Mouse (Mus musculus): Measurements from ENCODE around the gene Prm2. TPM values are rescaled to one million over a fixed set of nuclear protein-coding genes. Genes with fewer than 3 reads are reported as not detected.

Prm2 gene
- total and polyA plus RNA-seq, 3 experiments, result 5.7 TPM; not detected in 2

- intact Hi-C loops (cut with DNase I), result no loop called here
- no peak overlapping the region for H3K4me3 ChIP-seq
- H3K27ac ChIP-seq, result no peak overlapping the region
- H3K27me3 ChIP-seq (ENCODE audit: control insufficient read depth, insufficient read depth, low read length), result no peaks in the 10 kb centered on the region
- H3K9ac ChIP-seq (ENCODE audit: low read depth, low read length), result no peak overlapping the region
- no peaks in the 10 kb centered on the region for H3K79me2 ChIP-seq (replicated peaks; ENCODE audit: control insufficient read depth, insufficient read depth, low read length)
- H3K4me1 ChIP-seq (ENCODE audit: control insufficient read depth, insufficient read depth, low read length), result no peaks in the 10 kb centered on the region; the same call in 1 of the 2 replicates
- no peak for DNase-seq
- TF ChIP-seq CTCF (IDR thresholded peaks at IDR 0.05) (0 out of 2 replicates have a peak, but pooled peaks have one; percentile 12), POLR2A (IDR thresholded peaks at IDR 0.05; ENCODE audit: insufficient read depth, low read depth, low read length) (no peak), EP300 (IDR thresholded peaks at IDR 0.05; ENCODE audit: insufficient read depth, low read depth, low read length) (no peak)
- no peaks in the 10 kb centered on the region for H3K36me3 ChIP-seq (ENCODE audit: control insufficient read depth, insufficient read depth, low read length)
- WGBS, result 42% methylated on average over 4 of the region's 4 CpGs
Observed at GRCm38 (mm10) chr16:10770531-10771325, 25.2 kb downstream of the Prm2 start.

GRCm38 (mm10) chr16:10769661-10770060 lies 26.3 kb downstream of the Prm2 start:
- Histone ChIP-seq H3K79me2 (replicated peaks; ENCODE audit: control insufficient read depth, insufficient read depth, low read length) (no peaks in the 10 kb centered on the region), H3K27me3 (ENCODE audit: control insufficient read depth, insufficient read depth, low read length) (no peaks in the 10 kb centered on the region), H3K36me3 (ENCODE audit: control insufficient read depth, insufficient read depth, low read length) (no peaks in the 10 kb centered on the region), H3K9ac (ENCODE audit: low read depth, low read length) (no peak overlapping the region), H3K27ac (no peak overlapping the region), H3K4me3 (no peak overlapping the region), H3K4me1 (ENCODE audit: control insufficient read depth, insufficient read depth, low read length) (no peaks in the 10 kb centered on the region; the same call in 1 of the 2 replicates)
- intact Hi-C loops (cut with DNase I), result no loop called here
- TF ChIP-seq POLR2A (IDR thresholded peaks at IDR 0.05; ENCODE audit: insufficient read depth, low read depth, low read length), result no peak
- no peak for TF ChIP-seq CTCF (IDR thresholded peaks at IDR 0.05)
- no peak for TF ChIP-seq EP300 (IDR thresholded peaks at IDR 0.05; ENCODE audit: insufficient read depth, low read depth, low read length)
- WGBS, result 39% methylated on average over 2 of the region's 2 CpGs
- no peak for DNase-seq

- Histone ChIP-seq H3K79me2 (replicated peaks; ENCODE audit: control insufficient read depth, insufficient read depth, low read length) (no peaks in the 10 kb centered on the region), H3K27ac (no peak overlapping the region), H3K4me1 (ENCODE audit: control insufficient read depth, insufficient read depth, low read length) (no peaks in the 10 kb centered on the region; the same call in 1 of the 2 replicates), H3K4me3 (no peak overlapping the region), H3K36me3 (ENCODE audit: control insufficient read depth, insufficient read depth, low read length) (no peaks in the 10 kb centered on the region), H3K27me3 (ENCODE audit: control insufficient read depth, insufficient read depth, low read length) (no peaks in the 10 kb centered on the region), H3K9ac (ENCODE audit: low read depth, low read length) (no peak overlapping the region)
- DNase-seq, result no peak
- intact Hi-C loops (cut with DNase I), result no loop called here
- 60% methylated on average over 9 of the region's 9 CpGs for WGBS
- TF ChIP-seq EP300 (IDR thresholded peaks at IDR 0.05; ENCODE audit: insufficient read depth, low read depth, low read length) (no peak), POLR2A (IDR thresholded peaks at IDR 0.05; ENCODE audit: insufficient read depth, low read depth, low read length) (no peak), CTCF (IDR thresholded peaks at IDR 0.05) (no peak)
Observed at GRCm38 (mm10) chr16:10768821-10769220, 27.1 kb downstream of the Prm2 start.

GRCm38 (mm10) chr16:10767158-10767557 lies 28.8 kb downstream of the Prm2 start:
- 34% methylated on average over 4 of the region's 4 CpGs for WGBS
- Histone ChIP-seq H3K27ac (no peak overlapping the region), H3K27me3 (ENCODE audit: control insufficient read depth, insufficient read depth, low read length) (no peaks in the 10 kb centered on the region), H3K36me3 (ENCODE audit: control insufficient read depth, insufficient read depth, low read length) (no peaks in the 10 kb centered on the region), H3K9ac (ENCODE audit: low read depth, low read length) (no peak overlapping the region), H3K4me3 (no peak overlapping the region), H3K4me1 (ENCODE audit: control insufficient read depth, insufficient read depth, low read length) (no peaks in the 10 kb centered on the region; the same call in 1 of the 2 replicates), H3K79me2 (replicated peaks; ENCODE audit: control insufficient read depth, insufficient read depth, low read length) (no peaks in the 10 kb centered on the region)
- DNase-seq, result peak; percentile 61 to 65
- no peak for TF ChIP-seq POLR2A (IDR thresholded peaks at IDR 0.05; ENCODE audit: insufficient read depth, low read depth, low read length)
- peak; percentile 93 for TF ChIP-seq CTCF (IDR thresholded peaks at IDR 0.05)
- no peak for TF ChIP-seq EP300 (IDR thresholded peaks at IDR 0.05; ENCODE audit: insufficient read depth, low read depth, low read length)
- intact Hi-C loops (cut with DNase I), result loop anchor here (1.0 to 2.0 kb wide), 2 partner anchors 102 to 127 kb away; no protein-coding TSS in a partner anchor

GRCm38 (mm10) chr16:10764323-10764722 lies 31.6 kb downstream of the Prm2 start:
- TF ChIP-seq POLR2A (IDR thresholded peaks at IDR 0.05; ENCODE audit: insufficient read depth, low read depth, low read length) (no peak), EP300 (IDR thresholded peaks at IDR 0.05; ENCODE audit: insufficient read depth, low read depth, low read length) (no peak), CTCF (IDR thresholded peaks at IDR 0.05) (no peak)

More at GRCm38 (mm10) chr16:10764323-10764722, 31.6 kb downstream of the Prm2 start:
- H3K4me3 ChIP-seq, result no peak overlapping the region
- 45% methylated on average over 2 of the region's 2 CpGs for WGBS
- peak in 1 of 2 experiments; percentile 28 for DNase-seq
- no peak overlapping the region for H3K9ac ChIP-seq (ENCODE audit: low read depth, low read length)
- no peak overlapping the region; the same call in 1 of the 2 replicates for H3K27ac ChIP-seq
- H3K27me3 ChIP-seq (ENCODE audit: control insufficient read depth, insufficient read depth, low read length), result no peaks in the 10 kb centered on the region
- peaks cover 6% of the 10 kb centered on the region for H3K4me1 ChIP-seq (ENCODE audit: control insufficient read depth, insufficient read depth, low read length)
- no peaks in the 10 kb centered on the region for H3K36me3 ChIP-seq (ENCODE audit: control insufficient read depth, insufficient read depth, low read length)
- intact Hi-C loops (cut with DNase I), result no loop called here
- no peaks in the 10 kb centered on the region for H3K79me2 ChIP-seq (replicated peaks; ENCODE audit: control insufficient read depth, insufficient read depth, low read length)

All from heart, adult 2 months (tissue).